Mouse (Mus musculus) CH12.LX (cell line): ENCODE measurements around the gene Btbd6. TPM values are rescaled to one million over a fixed set of nuclear protein-coding genes. Genes with fewer than 3 reads are reported as not detected.

Source experiments
- DNase-seq: peaks from one replicate; pipeline ENCODE4 v3.0.0-alpha.2; 2013; ENCODE audit errors: extremely low read depth
- H3K27ac ChIP-seq: 2 replicates; pipeline ENCODE4 v1.5.1; 2012; ENCODE audit warnings: low read depth, mild to moderate bottlenecking, control low read depth, moderate library complexity; ENCODE audit not compliant: insufficient read depth
- H3K27me3 ChIP-seq: replicated peaks from 2 replicates; pipeline ENCODE3; 2012; ENCODE audit warnings: inconsistent platforms
- H3K36me3 ChIP-seq, 2 experiments: replicated peaks in 1 of 2; 2 replicates each; pipeline versions ENCODE3 to v1.6.1; 2012; ENCODE audit warnings: inconsistent platforms in 1 of 2, low read length in 1 of 2, mild to moderate bottlenecking in 1 of 2, mixed read lengths in 1 of 2, moderate library complexity in 1 of 2; ENCODE audit not compliant: control insufficient read depth in 1 of 2, insufficient read depth in 1 of 2
- H3K4me1 ChIP-seq, 2 experiments: 2 replicates each; pipeline ENCODE4 v1.6.1; 2012; ENCODE audit warnings: inconsistent platforms in 1 of 2, moderate library complexity in 1 of 2; ENCODE audit not compliant: insufficient read depth in 2 of 2, control insufficient read depth in 1 of 2
- H3K4me2 ChIP-seq: 2 replicates; pipeline ENCODE4 v1.6.1; 2012; ENCODE audit warnings: low read depth, mild to moderate bottlenecking, control low read depth; ENCODE audit not compliant: poor library complexity, insufficient read depth, severe bottlenecking
- H3K4me3 ChIP-seq, 3 experiments: fragments of 150-350 bp in 1 of 3; sonication (generic) in 1 of 3; replicated peaks in 1 of 3; 2 replicates each; pipeline versions ENCODE3 to v1.5.1; 2011 to 2012; ENCODE audit warnings: low read depth in 2 of 3, low read length in 2 of 3, mild to moderate bottlenecking in 2 of 3, moderate library complexity in 2 of 3, control low read depth in 1 of 3, improper control_type of control experiment in 1 of 3, inconsistent platforms in 1 of 3, mixed read lengths in 1 of 3; ENCODE audit not compliant: poor library complexity in 1 of 3
- H3K79me2 ChIP-seq: replicated peaks from 2 replicates; pipeline ENCODE4 v1.6.1; 2012; ENCODE audit warnings: mild to moderate bottlenecking, moderate library complexity; ENCODE audit not compliant: control insufficient read depth, poor library complexity, insufficient read depth, severe bottlenecking; ENCODE audit errors: extremely low read depth
- H3K9ac ChIP-seq: 2 replicates; pipeline ENCODE4 v1.6.1; 2012; ENCODE audit warnings: low read depth, mild to moderate bottlenecking, control low read depth, moderate library complexity; ENCODE audit not compliant: insufficient read depth
- H3K9me3 ChIP-seq: replicated peaks from 2 replicates; pipeline ENCODE3; 2012; ENCODE audit warnings: low read length, inconsistent platforms, mixed read lengths
- BHLHE40 ChIP-seq: IDR thresholded peaks from 2 replicates; pipeline ENCODE4 v1.6.1; 2011; ENCODE audit warnings: mild to moderate bottlenecking, low read depth, low read length, improper control_type of control experiment
- E2F4 ChIP-seq: IDR thresholded peaks from 2 replicates; pipeline ENCODE4 v1.6.1; 2011; ENCODE audit warnings: low read depth, low read length, improper control_type of control experiment; ENCODE audit not compliant: insufficient replicate concordance
- JUND ChIP-seq: conservative IDR thresholded peaks from 2 replicates; pipeline ENCODE4 v1.6.1; 2011; ENCODE audit warnings: low read depth, low read length, improper control_type of control experiment
- KAT2A ChIP-seq: IDR thresholded peaks from 2 replicates; pipeline ENCODE4 v1.6.1; 2012; ENCODE audit warnings: low read length, improper control_type of control experiment, inconsistent platforms; ENCODE audit not compliant: insufficient replicate concordance
- NELFE ChIP-seq: IDR thresholded peaks from 2 replicates; pipeline ENCODE4 v1.6.1; 2011; ENCODE audit warnings: low read depth, low read length, improper control_type of control experiment
- POLR2A ChIP-seq: IDR thresholded peaks from 2 replicates; pipeline ENCODE4 v1.6.1; 2011; ENCODE audit warnings: low read depth, mild to moderate bottlenecking, improper control_type of control experiment, low read length
- POLR2AphosphoS2 ChIP-seq: IDR thresholded peaks from 2 replicates; pipeline ENCODE4 v1.6.1; 2011; ENCODE audit warnings: low read depth, low read length, improper control_type of control experiment
- RCOR1 ChIP-seq: conservative IDR thresholded peaks from 2 replicates; pipeline ENCODE4 v1.6.1; 2012; ENCODE audit warnings: low read depth, mild to moderate bottlenecking, inconsistent platforms, low read length, improper control_type of control experiment
- SIN3A ChIP-seq: IDR thresholded peaks from 2 replicates; pipeline ENCODE4 v1.6.1; 2012; ENCODE audit warnings: low read length, improper control_type of control experiment, inconsistent platforms
- ZKSCAN1 ChIP-seq: IDR thresholded peaks from 2 replicates; pipeline ENCODE4 v1.6.1; 2012; ENCODE audit warnings: low read depth, inconsistent platforms, low read length, improper control_type of control experiment, borderline replicate concordance
- ZNF384 ChIP-seq: IDR thresholded peaks from 2 replicates; pipeline ENCODE4 v1.6.1; 2012; ENCODE audit warnings: low read depth, low read length, improper control_type of control experiment, inconsistent platforms
- dilution Hi-C: fragments of 300-500 bp; cut with MboI; formaldehyde crosslinking; loops from 2 replicates; pipeline ENCODE4 v1.14.3; 2020; ENCODE audit warnings: low sequenced_read_pairs; ENCODE audit not compliant: extremely low pct_unique_long_range_greater_than_20kb, extremely low pct_ligation_motif_present
- in situ Hi-C: fragments of 300-500 bp; cut with MboI; formaldehyde crosslinking; loops from 3 replicates; pipeline ENCODE4 v1.14.3; 2019; ENCODE audit warnings: low sequenced_read_pairs, low pct_ligation_motif_present, low pct_unique_long_range_greater_than_20kb, mixed read lengths
- polyA plus RNA-seq: library from polyadenylated mRNA; unstranded; fragments of >175 nt; gene quantifications from 2 replicates; pipeline ENCODE4 v1.2.1, GENCODE M21; 2012; ENCODE audit warnings: low read depth; ENCODE audit not compliant: insufficient read length
- total RNA-seq, 2 experiments: library from RNA; depleted of rRNA; stranded (reverse); fragments of 300-350 nt in 1 of 2; fragments of >200 nt in 1 of 2; gene quantifications; 2 replicates each; pipeline ENCODE4 v1.2.3; 2012 to 2014

Gene Btbd6
- total and polyA plus RNA-seq, 3 experiments = 5.6 to 11.9 (median 9.9) TPM

GRCm38 (mm10) chr12:112940710-112941109 lies 35.6 kb upstream of the Btbd6 start:
- Histone ChIP-seq H3K27ac (no peak overlapping the region), H3K36me3 (peaks cover 0 to 8% of the 10 kb centered on the region in 2 experiments), H3K9me3 (no peaks in the 10 kb centered on the region)
- TF ChIP-seq SIN3A (no peak), RCOR1 (no peak), E2F4 (no peak), ZKSCAN1 (no peak), JUND (no peak), POLR2AphosphoS2 (no peak), POLR2A (no peak), ZNF384 (no peak)
- TF ChIP-seq, all 38 proteins: peak for 0
- Histone ChIP-seq H3K4me2 (no peak overlapping the region), H3K4me3 (no peak overlapping the region), H3K79me2 (no peaks in the 10 kb centered on the region), H3K27me3 (peaks cover 2% of the 10 kb centered on the region), H3K4me1 (peaks cover 12 to 33% of the 10 kb centered on the region in 2 experiments), H3K9ac (no peak overlapping the region)
- in situ Hi-C loops = loop anchor here (5.0 kb wide), 1 partner anchor 68 kb away; no protein-coding TSS in a partner anchor
- dilution Hi-C loops = no loop called here
- DNase-seq = no peak

- no peak overlapping the region for H3K27ac ChIP-seq
- TF ChIP-seq NELFE = no peak
- TF ChIP-seq BHLHE40 = no peak
- no peak for TF ChIP-seq KAT2A
- no peak for TF ChIP-seq SIN3A
- TF ChIP-seq RCOR1 = no peak
- H3K27me3 ChIP-seq = peaks cover 2% of the 10 kb centered on the region
- in situ Hi-C loops = loop anchor here (5.0 kb wide), 1 partner anchor 69 kb away; no protein-coding TSS in a partner anchor
- peak overlapping the region; percentile 90 for H3K4me2 ChIP-seq
- H3K9ac ChIP-seq = peak overlapping the region; percentile 92
- no peak for DNase-seq
- H3K36me3 ChIP-seq = peaks cover 0 to 7% of the 10 kb centered on the region in 2 experiments
- no peaks in the 10 kb centered on the region for H3K9me3 ChIP-seq
- H3K4me3 ChIP-seq = peak overlapping the region; percentile 68 to 82 (median 74)
- dilution Hi-C loops = no loop called here
- no peaks in the 10 kb centered on the region for H3K79me2 ChIP-seq
- peaks cover 12 to 33% of the 10 kb centered on the region in 2 experiments for H3K4me1 ChIP-seq
These were observed 35.0 kb upstream of the Btbd6 start for GRCm38 (mm10) chr12:112941156-112941775.
